Comparison of ENCODE assay signal across 16 mouse cellular contexts in the genomic region with DNA sequence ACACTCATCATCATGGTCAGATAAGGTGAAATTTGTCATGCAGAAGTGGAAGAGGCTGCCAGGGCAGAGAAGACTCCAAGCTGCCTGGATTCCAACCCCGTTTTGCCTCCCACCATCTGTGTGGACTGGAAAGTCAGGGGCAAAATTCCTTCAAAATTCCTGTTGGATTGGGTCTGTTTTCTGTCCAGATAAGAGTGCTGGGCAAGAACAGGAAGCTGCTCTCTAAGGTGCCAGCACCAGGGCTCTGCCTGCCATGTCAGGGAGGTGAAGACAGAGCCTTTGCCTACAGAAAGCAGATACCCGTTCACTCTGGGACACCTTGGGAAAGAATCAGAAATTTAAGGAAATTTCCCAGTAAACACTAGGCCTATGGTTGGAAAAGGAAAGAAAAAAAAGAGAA.
A peak's percentile ranks its signal among the peaks of the same experiment; 100 is the strongest.
DNase-seq lines count a peak whose midpoint lies in the region; ATAC-seq and TF ChIP-seq lines count a peak whose summit lies in the region.
"Had no signal": no experiment of that assay in that cellular context is flagged by ENCODE, and none has a peak within 500 bp of the region (broad histone marks: within the 10 kb centered on the region; RNA-seq: fewer than 3 reads in every experiment).

No protein-coding gene starts in this region.

- H3K27me3 ChIP-seq in lung, embryonic 15.5 days = no peaks in the 10 kb centered on the region
- no peaks in the 10 kb centered on the region for H3K27me3 ChIP-seq in heart, embryonic 14.5 days (ENCODE audit: control insufficient read depth, insufficient read depth, low read length)
- no peaks in the 10 kb centered on the region for H3K27me3 ChIP-seq in stomach, embryonic 15.5 days (replicated peaks)
- H3K27me3 ChIP-seq in hindbrain, embryonic 11.5 days (ENCODE audit: control insufficient read depth, insufficient read depth, low read length) = no peaks in the 10 kb centered on the region
- H3K27me3 ChIP-seq in limb, embryonic 10.5 days (ENCODE audit: low read depth, poor library complexity, severe bottlenecking) = no peaks in the 10 kb centered on the region
- H3K27me3 ChIP-seq: embryonic facial prominence, embryonic 12.5 days; forebrain, embryonic 13.5 days; midbrain, embryonic 13.5 days had no signal

- no peak for TF ChIP-seq CTCF in lung, adult 2 months (IDR thresholded peaks at IDR 0.05; ENCODE audit: insufficient read depth, low read length)

- H3K36me3 ChIP-seq in lung, embryonic 15.5 days = no peaks in the 10 kb centered on the region
- no peaks in the 10 kb centered on the region for H3K36me3 ChIP-seq in heart, embryonic 14.5 days (ENCODE audit: control insufficient read depth, insufficient read depth, low read length)
- H3K36me3 ChIP-seq in stomach, embryonic 15.5 days = no peaks in the 10 kb centered on the region
- H3K36me3 ChIP-seq in hindbrain, embryonic 11.5 days (ENCODE audit: control insufficient read depth, insufficient read depth, low read length) = no peaks in the 10 kb centered on the region
- H3K36me3 ChIP-seq in limb, embryonic 10.5 days = no peaks in the 10 kb centered on the region
- H3K36me3 ChIP-seq: embryonic facial prominence, embryonic 12.5 days; midbrain, embryonic 13.5 days had no signal

- no peak overlapping the region for H3K9ac ChIP-seq in lung, embryonic 15.5 days
- H3K9ac ChIP-seq in heart, embryonic 14.5 days (ENCODE audit: low read length) = no peak overlapping the region
- no peak overlapping the region for H3K9ac ChIP-seq in stomach, embryonic 15.5 days
- no peak overlapping the region for H3K9ac ChIP-seq in hindbrain, embryonic 11.5 days (ENCODE audit: low read depth, low read length)
- H3K9ac ChIP-seq: embryonic facial prominence, embryonic 12.5 days; forebrain, embryonic 13.5 days; midbrain, embryonic 13.5 days had no signal

- DNase-seq in embryo, embryonic 10 days (ENCODE audit: low spot score) = peak; percentile 15
- DNase-seq in embryo, embryonic 9.5 days (ENCODE audit: extremely low spot score) = no peak
- no peak for DNase-seq in lung, adult 2 months
- DNase-seq in hindbrain, embryonic 11.5 days (ENCODE audit: low spot score) = no peak
- DNase-seq in limb, embryonic 10.5 days (ENCODE audit: low spot score) = no peak
- DNase-seq: cerebellum, postnatal 25 days; kidney, postnatal 14 days; thymus, postnatal 4 days had no signal

- H3K9me3 ChIP-seq in lung, embryonic 15.5 days = no peaks in the 10 kb centered on the region
- no peaks in the 10 kb centered on the region for H3K9me3 ChIP-seq in heart, embryonic 14.5 days (ENCODE audit: control insufficient read depth, low read length)
- H3K9me3 ChIP-seq in stomach, embryonic 15.5 days = no peaks in the 10 kb centered on the region
- no peaks in the 10 kb centered on the region for H3K9me3 ChIP-seq in hindbrain, embryonic 11.5 days (ENCODE audit: control insufficient read depth, low read length)
- H3K9me3 ChIP-seq in limb, embryonic 10.5 days (replicated peaks) = no peaks in the 10 kb centered on the region
- H3K9me3 ChIP-seq: embryonic facial prominence, embryonic 12.5 days; forebrain, embryonic 13.5 days; midbrain, embryonic 13.5 days had no signal

- ATAC-seq in lung, embryonic 15.5 days (ENCODE audit: borderline replicate concordance, extremely low read depth, low FRiP score, low TSS enrichment) = peak; percentile 17; the same call in 1 of the 2 replicates
- peak; percentile 65 for ATAC-seq in heart, embryonic 14.5 days (ENCODE audit: insufficient number of reproducible peaks, insufficient read depth, low FRiP score, low read depth)
- ATAC-seq in stomach, embryonic 15.5 days (ENCODE audit: insufficient read depth, low FRiP score, low read depth) = 0 out of 2 replicates have a peak, but pooled peaks have one; percentile 5
- ATAC-seq in hindbrain, embryonic 11.5 days (ENCODE audit: low FRiP score) = no peak
- ATAC-seq: activated CD4-positive, CD25-positive, alpha-beta regulatory T cell, adult 4 months had no signal

- no peak overlapping the region for H3K4me3 ChIP-seq in lung, embryonic 15.5 days
- no peak overlapping the region for H3K4me3 ChIP-seq in lung, adult 2 months (replicated peaks; ENCODE audit: extremely low read depth, low read depth, low read length)
- H3K4me3 ChIP-seq in heart, embryonic 14.5 days (ENCODE audit: control insufficient read depth in 1 of 2, insufficient read depth in 1 of 2, low read depth in 1 of 2, low read length in 2 of 2) = no peak overlapping the region
- no peak overlapping the region for H3K4me3 ChIP-seq in stomach, embryonic 15.5 days (replicated peaks)
- no peak overlapping the region for H3K4me3 ChIP-seq in hindbrain, embryonic 11.5 days (ENCODE audit: low read depth, low read length)
- H3K4me3 ChIP-seq in limb, embryonic 10.5 days = no peak overlapping the region
- H3K4me3 ChIP-seq: embryonic facial prominence, embryonic 12.5 days; forebrain, embryonic 13.5 days; midbrain, embryonic 13.5 days had no signal

- peaks cover 23% of the 10 kb centered on the region for H3K4me1 ChIP-seq in lung, embryonic 15.5 days
- peaks cover 9% of the 10 kb centered on the region; the same call in 1 of the 2 replicates for H3K4me1 ChIP-seq in lung, adult 2 months (ENCODE audit: control insufficient read depth, insufficient read depth, low read length)
- peaks cover 18 to 23% of the 10 kb centered on the region in 2 experiments for H3K4me1 ChIP-seq in heart, embryonic 14.5 days (ENCODE audit: control insufficient read depth in 2 of 2, insufficient read depth in 2 of 2, low read length in 2 of 2)
- H3K4me1 ChIP-seq in stomach, embryonic 15.5 days = 0 out of 2 replicates have a peak, but pooled peaks cover 3% of the 10 kb centered on the region
- H3K4me1 ChIP-seq in hindbrain, embryonic 11.5 days (replicated peaks; ENCODE audit: control insufficient read depth, insufficient read depth, low read length) = no peaks in the 10 kb centered on the region
- 0 out of 2 replicates have a peak, but pooled peaks cover 6% of the 10 kb centered on the region for H3K4me1 ChIP-seq in limb, embryonic 10.5 days

- TF ChIP-seq POLR2A in lung, adult 2 months (IDR thresholded peaks at IDR 0.05; ENCODE audit: borderline replicate concordance, extremely low read depth, low read depth, low read length) = no peak

- 15% methylated on average over 2 of the region's 2 CpGs for WGBS in lung, embryonic 15.5 days
- WGBS in lung, adult 2 months = 53% methylated on average over 2 of the region's 2 CpGs
- 5% methylated on average over 2 of the region's 2 CpGs for WGBS in heart, embryonic 14.5 days
- WGBS in stomach, embryonic 15.5 days = 38% methylated on average over 2 of the region's 2 CpGs
- WGBS in hindbrain, embryonic 11.5 days = 70% methylated on average over 2 of the region's 2 CpGs
- 50% methylated on average over 2 of the region's 2 CpGs for WGBS in limb, embryonic 10.5 days

- H3K27ac ChIP-seq in lung, embryonic 15.5 days = peak overlapping the region; percentile 69
- H3K27ac ChIP-seq in heart, embryonic 14.5 days (replicated peaks in 1 of 2; ENCODE audit: control insufficient read depth in 1 of 2, insufficient read depth in 1 of 2, low read depth in 2 of 2, low read length in 2 of 2) = peak overlapping the region; percentile 61 to 64; a peak in 2 of 4 replicates
- H3K27ac ChIP-seq in stomach, embryonic 15.5 days = peak overlapping the region; percentile 62
- no peak overlapping the region for H3K27ac ChIP-seq in hindbrain, embryonic 11.5 days (ENCODE audit: low read depth, low read length)
- no peak overlapping the region for H3K27ac ChIP-seq in limb, embryonic 10.5 days
- H3K27ac ChIP-seq: forebrain, embryonic 13.5 days; macrophage; midbrain, embryonic 13.5 days had no signal

- H3K4me2 ChIP-seq in lung, embryonic 15.5 days = no peak overlapping the region
- H3K4me2 ChIP-seq in heart, embryonic 14.5 days (ENCODE audit: low read length) = no peak overlapping the region
- H3K4me2 ChIP-seq in stomach, embryonic 15.5 days = no peak overlapping the region
- no peak overlapping the region for H3K4me2 ChIP-seq in hindbrain, embryonic 11.5 days (replicated peaks; ENCODE audit: low read depth, low read length)
- H3K4me2 ChIP-seq: embryonic facial prominence, embryonic 12.5 days; forebrain, embryonic 13.5 days; midbrain, embryonic 13.5 days had no signal

Comparison
In these comparisons a context has a peak if more than half of its experiments do, and no peak if none do; other contexts are left out.
1. H3K27ac ChIP-seq: peak in lung, embryonic 15.5 days (single experiment), heart, embryonic 14.5 days (2 of 2) and stomach, embryonic 15.5 days (single experiment); none in hindbrain, embryonic 11.5 days (single experiment) and limb, embryonic 10.5 days (single experiment).